Mouse (Mus musculus): ENCODE measurements around the gene Wdr13. TPM values are rescaled to one million over a fixed set of nuclear protein-coding genes. Genes with fewer than 3 reads are reported as not detected.

Gene Wdr13
- polyA plus RNA-seq (2012), result 39.6 and 40.4 TPM in 2 replicates

GRCm38 (mm10) chrX:8132017-8132976, at the start of gene Wdr13:
Wdr13 (minus strand) TSS chrX:8132892.
- no peak for TF ChIP-seq GATA1 (IDR thresholded peaks at IDR 0.05; ENCODE audit: low read length)

- TF ChIP-seq GATA1 (IDR thresholded peaks at IDR 0.05; ENCODE audit: low read length), result no peak
Observed at GRCm38 (mm10) chrX:8179646-8180045, 47.0 kb upstream of the Wdr13 start.

GRCm38 (mm10) chrX:8178871-8179270, 46.2 kb upstream of the Wdr13 start:
- TF ChIP-seq GATA1 (IDR thresholded peaks at IDR 0.05; ENCODE audit: low read length), result no peak

GRCm38 (mm10) chrX:8175504-8176385, 43.1 kb upstream of the Wdr13 start, which contains the start of gene Tbc1d25:
Tbc1d25 (minus strand) TSS chrX:8176181.
- TF ChIP-seq GATA1 (IDR thresholded peaks at IDR 0.05; ENCODE audit: low read length), result no peak

GRCm38 (mm10) chrX:8175169-8175503, 42.4 kb upstream of the Wdr13 start:
- TF ChIP-seq GATA1 (IDR thresholded peaks at IDR 0.05; ENCODE audit: low read length), result no peak

- TF ChIP-seq GATA1 (IDR thresholded peaks at IDR 0.05; ENCODE audit: low read length), result no peak
Observed at GRCm38 (mm10) chrX:8167716-8168647, 35.3 kb upstream of the Wdr13 start.

- no peak for TF ChIP-seq GATA1 (IDR thresholded peaks at IDR 0.05; ENCODE audit: low read length)
Observed at GRCm38 (mm10) chrX:8164471-8164870, 31.8 kb upstream of the Wdr13 start.

- TF ChIP-seq GATA1 (IDR thresholded peaks at IDR 0.05; ENCODE audit: low read length), result no peak
Observed at GRCm38 (mm10) chrX:8163076-8163475, 30.4 kb upstream of the Wdr13 start.

GRCm38 (mm10) chrX:8145153-8145991, 12.7 kb upstream of the Wdr13 start, which contains the start of gene Rbm3:
Rbm3 (minus strand) TSS chrX:8145880.
- no peak for TF ChIP-seq GATA1 (IDR thresholded peaks at IDR 0.05; ENCODE audit: low read length)

- TF ChIP-seq GATA1 (IDR thresholded peaks at IDR 0.05; ENCODE audit: low read length), result no peak
Observed at GRCm38 (mm10) chrX:8143750-8144149, 11.1 kb upstream of the Wdr13 start.

GRCm38 (mm10) chrX:8142948-8143347, 10.3 kb upstream of the Wdr13 start:
- no peak for TF ChIP-seq GATA1 (IDR thresholded peaks at IDR 0.05; ENCODE audit: low read length)

GRCm38 (mm10) chrX:8141058-8141457, 8.4 kb upstream of the Wdr13 start:
- TF ChIP-seq GATA1 (IDR thresholded peaks at IDR 0.05; ENCODE audit: low read length), result no peak

GRCm38 (mm10) chrX:8140446-8140845, 7.8 kb upstream of the Wdr13 start:
- TF ChIP-seq GATA1 (IDR thresholded peaks at IDR 0.05; ENCODE audit: low read length), result no peak

- no peak for TF ChIP-seq GATA1 (IDR thresholded peaks at IDR 0.05; ENCODE audit: low read length)
Observed at GRCm38 (mm10) chrX:8139480-8139879, 6.8 kb upstream of the Wdr13 start.

Data from G1E-ER4 (cell line).